Mouse (Mus musculus) liver, adult 2 months (tissue): ENCODE results near the gene Lrrfip1.

ENCODE experiments used
- CTCF ChIP-seq: fragments of 200-500 bp; IDR thresholded peaks from 2 replicates; pipeline ENCODE4 v1.5.1; 2011; ENCODE audit warnings: low read depth, low read length, control low read depth
- POLR2A ChIP-seq: fragments of 200-500 bp; IDR thresholded peaks from 2 replicates; pipeline ENCODE4 v1.6.1; 2011; ENCODE audit warnings: low read length, control low read depth; ENCODE audit not compliant: insufficient read depth; ENCODE audit errors: extremely low read depth

- TF ChIP-seq POLR2A = no peak
- TF ChIP-seq CTCF = peak; percentile 24; the same call in 1 of the 2 replicates
Observed at GRCm38 (mm10) chr1:91128849-91129248, 130.3 kb downstream of the Lrrfip1 start.
